Mouse (Mus musculus): ENCODE measurements around the gene Prkcb.

Prkcb gene

GRCm38 (mm10) chr7:122410873-122411272 is 122.3 kb downstream of the Prkcb start:
- no peak for DNase-seq

GRCm38 (mm10) chr7:122413231-122413630 is 124.7 kb downstream of the Prkcb start:
- no peak for DNase-seq

GRCm38 (mm10) chr7:122414146-122414545 is 125.6 kb downstream of the Prkcb start:
- no peak for DNase-seq

GRCm38 (mm10) chr7:122414608-122415007 is 126.1 kb downstream of the Prkcb start:
- DNase-seq, result no peak

- no peak for DNase-seq
Observed at GRCm38 (mm10) chr7:122415387-122415786, 126.8 kb downstream of the Prkcb start.

GRCm38 (mm10) chr7:122415904-122416303 is 127.4 kb downstream of the Prkcb start:
- no peak for DNase-seq

- no peak for DNase-seq
Observed at GRCm38 (mm10) chr7:122418551-122418950, 130.0 kb downstream of the Prkcb start.

GRCm38 (mm10) chr7:122423816-122424215 is 135.3 kb downstream of the Prkcb start:
- no peak for DNase-seq

- DNase-seq, result no peak
Observed at GRCm38 (mm10) chr7:122429134-122429533, 140.6 kb downstream of the Prkcb start.

GRCm38 (mm10) chr7:122432401-122432800 is 143.8 kb downstream of the Prkcb start:
- DNase-seq, result no peak

GRCm38 (mm10) chr7:122433377-122433776 is 144.8 kb downstream of the Prkcb start:
- DNase-seq, result no peak

GRCm38 (mm10) chr7:122434941-122435340 is 146.4 kb downstream of the Prkcb start:
- no peak for DNase-seq

- no peak for DNase-seq
Observed at GRCm38 (mm10) chr7:122435561-122435960, 147.0 kb downstream of the Prkcb start.

GRCm38 (mm10) chr7:122437390-122437789 is 148.8 kb downstream of the Prkcb start:
- no peak for DNase-seq

- DNase-seq, result peak; percentile 28 to 56
Observed at GRCm38 (mm10) chr7:122445056-122445455, 156.5 kb downstream of the Prkcb start.

GRCm38 (mm10) chr7:122452671-122453070 is 164.1 kb downstream of the Prkcb start:
- no peak for DNase-seq

- peak; percentile 64 to 84 for DNase-seq
Observed at GRCm38 (mm10) chr7:122459203-122459965, 170.8 kb downstream of the Prkcb start.

- no peak for DNase-seq
Observed at GRCm38 (mm10) chr7:122460020-122460419, 171.5 kb downstream of the Prkcb start.

- DNase-seq, result no peak
Observed at GRCm38 (mm10) chr7:122465823-122466549, 177.4 kb downstream of the Prkcb start.

GRCm38 (mm10) chr7:122466722-122467121 is 178.2 kb downstream of the Prkcb start:
- no peak for DNase-seq

- DNase-seq, result no peak
Observed at GRCm38 (mm10) chr7:122467831-122468230, 179.3 kb downstream of the Prkcb start.

- peak; percentile 30 to 69 for DNase-seq
Observed at GRCm38 (mm10) chr7:122470370-122471280, 182.1 kb downstream of the Prkcb start.

GRCm38 (mm10) chr7:122472223-122472622 is 183.7 kb downstream of the Prkcb start:
- DNase-seq, result no peak
